Mouse (Mus musculus) lung, postnatal 0 days (tissue): ENCODE data around the gene H2-Eb1. TPM values are rescaled to one million over a fixed set of nuclear protein-coding genes. Genes with fewer than 3 reads are reported as not detected.
A peak's percentile ranks its signal among the peaks of the same experiment; 100 is the strongest.

Experiments
- ATAC-seq: fragments of 200-750 bp; cut with Nextera tagmentation; 2 replicates; pipeline ENCODE4 v1.8.0; 2017; ENCODE audit warnings: moderate library complexity
- DNase-seq: peaks from one replicate; pipeline ENCODE4 v3.0.0-alpha.2; 2016; ENCODE audit warnings: low spot score
- H3K27ac ChIP-seq: fragments of 300-500 bp; sonication (generic); 2 replicates; pipeline ENCODE4 v1.5.1; 2014; ENCODE audit warnings: antibody characterized with exemption, mild to moderate bottlenecking, low read length, mixed read lengths
- H3K27me3 ChIP-seq: fragments of 300-500 bp; sonication (generic); replicated peaks from 2 replicates; pipeline ENCODE4 v1.6.1; 2014; ENCODE audit warnings: low read length, mixed read lengths; ENCODE audit not compliant: insufficient read depth
- H3K36me3 ChIP-seq: fragments of 300-500 bp; sonication (generic); 2 replicates; pipeline ENCODE4 v1.6.1; 2014; ENCODE audit warnings: low read length, mixed read lengths; ENCODE audit not compliant: insufficient read depth
- H3K4me1 ChIP-seq: fragments of 300-500 bp; sonication (generic); 2 replicates; pipeline ENCODE4 v1.6.1; 2014; ENCODE audit warnings: antibody characterized with exemption, low read depth, low read length, mixed read lengths; ENCODE audit not compliant: insufficient read depth
- H3K4me2 ChIP-seq: fragments of 300-500 bp; sonication (generic); replicated peaks from 2 replicates; pipeline ENCODE4 v1.6.1; 2014; ENCODE audit warnings: low read depth, mild to moderate bottlenecking, low read length, moderate library complexity, mixed read lengths
- H3K4me3 ChIP-seq: fragments of 300-500 bp; sonication (generic); 2 replicates; pipeline ENCODE4 v1.5.1; 2014; ENCODE audit warnings: low read depth, low read length
- H3K9ac ChIP-seq: fragments of 300-500 bp; sonication (generic); replicated peaks from 2 replicates; pipeline ENCODE4 v1.6.1; 2014; ENCODE audit warnings: low read depth, mild to moderate bottlenecking
- H3K9me3 ChIP-seq: fragments of 300-500 bp; sonication (generic); 2 replicates; pipeline ENCODE4 v1.6.1; 2016; ENCODE audit warnings: low read length, mixed read lengths
- CTCF ChIP-seq: IDR thresholded peaks from 2 replicates; pipeline ENCODE4 v1.5.1; 2016; ENCODE audit warnings: antibody characterized with exemption, mild to moderate bottlenecking
- EP300 ChIP-seq: IDR thresholded peaks from 2 replicates; pipeline ENCODE4 v1.6.1; 2016; ENCODE audit warnings: antibody characterized with exemption, mild to moderate bottlenecking, control low read depth
- WGBS: fragments of 180-500 bp; shearing (Covaris S2); extraction: QIAGEN DNeasy Blood & Tissue Kit; methylation state at CpG from one replicate; pipeline ENCODE4 v1.1.7; 2014; 5-methylcytosine and 5-hydroxymethylcytosine counted together
- polyA plus RNA-seq: library from polyadenylated mRNA; unstranded; fragments of >200 nt; fragmentation: Nextera tagmentation; extraction: Ambion mirVana; gene quantifications from 2 replicates; pipeline ENCODE4 v1.2.1, GENCODE M21; 2015

Gene H2-Eb1
- polyA plus RNA-seq, result 11.9 and 12.6 TPM in 2 replicates

DNA sequence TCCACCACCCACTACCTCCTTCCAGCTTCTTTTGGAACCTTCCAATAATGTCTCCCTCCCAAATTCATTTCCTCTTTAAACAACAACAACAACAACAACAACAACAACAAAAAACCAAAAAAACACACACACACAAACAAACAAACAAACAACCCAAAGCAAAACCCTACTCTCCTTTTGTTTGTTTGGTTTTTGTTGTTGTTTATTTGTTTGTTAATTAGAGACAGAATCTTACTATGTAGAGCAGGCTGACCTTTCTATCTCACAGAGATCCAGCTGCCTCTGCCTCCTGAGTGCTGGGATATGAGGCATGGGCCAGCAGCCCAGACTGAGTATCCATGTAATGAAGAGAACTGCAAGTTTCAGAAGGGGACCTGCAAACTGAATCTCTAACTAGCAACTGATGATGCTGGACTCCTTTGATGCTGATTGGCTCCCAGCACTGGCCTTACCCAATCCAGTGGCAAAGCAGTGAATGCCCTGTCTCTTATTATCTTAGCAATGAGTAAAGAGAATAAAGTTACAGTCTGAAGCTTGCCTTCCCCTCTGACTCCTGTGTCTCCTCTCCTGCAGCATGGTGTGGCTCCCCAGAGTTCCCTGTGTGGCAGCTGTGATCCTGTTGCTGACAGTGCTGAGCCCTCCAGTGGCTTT, at the start of gene H2-Eb1:
Gene H2-Eb1, plus strand, starts transcription at position 488 of the 651 bp plus-strand sequence.
- Histone ChIP-seq H3K9me3 (no peaks in the 10 kb centered on the region), H3K4me1 (no peaks in the 10 kb centered on the region), H3K36me3 (no peaks in the 10 kb centered on the region), H3K4me2 (no peak within 1 kb of the TSS), H3K9ac (no peak within 1 kb of the TSS), H3K27ac (no peak within 1 kb of the TSS), H3K27me3 (no peaks in the 10 kb centered on the region), H3K4me3 (no peak within 1 kb of the TSS)
- DNase-seq, result peak; percentile 92
- TF ChIP-seq CTCF (no peak), EP300 (no peak)
- ATAC-seq, result peak; percentile 88

DNA sequence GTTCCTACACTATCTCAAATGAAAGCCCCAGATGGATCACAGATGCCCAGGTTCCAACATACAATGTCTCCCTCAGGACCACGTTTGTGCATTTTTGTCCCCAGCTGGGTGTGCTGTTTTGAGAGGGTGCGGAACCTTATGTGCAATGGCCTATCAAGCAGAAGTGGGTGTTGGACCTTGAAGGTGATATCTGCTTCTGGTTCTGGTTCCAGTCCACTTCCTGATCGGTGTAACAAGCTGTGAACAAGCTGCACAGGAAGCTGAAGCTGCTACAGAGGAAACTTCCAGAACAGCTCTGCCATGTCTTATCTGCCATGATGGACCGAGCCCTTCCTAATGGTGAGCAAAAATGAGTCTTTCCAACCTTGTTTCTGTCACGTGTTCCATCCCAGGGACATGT, 49.2 kb upstream of the H2-Eb1 start:
- DNase-seq (no peak), ATAC-seq (no peak)
- no peak overlapping the region for H3K27ac ChIP-seq
- H3K4me2 ChIP-seq, result no peak overlapping the region
- TF ChIP-seq CTCF (no peak), EP300 (no peak)
- no peaks in the 10 kb centered on the region; the same call in 1 of the 2 replicates for H3K27me3 ChIP-seq
- no peaks in the 10 kb centered on the region for H3K36me3 ChIP-seq
- H3K4me1 ChIP-seq, result no peaks in the 10 kb centered on the region
- 74% methylated on average over 5 of the region's 5 CpGs for WGBS
- H3K4me3 ChIP-seq, result no peak overlapping the region
- no peaks in the 10 kb centered on the region for H3K9me3 ChIP-seq
- H3K9ac ChIP-seq, result no peak overlapping the region

DNA sequence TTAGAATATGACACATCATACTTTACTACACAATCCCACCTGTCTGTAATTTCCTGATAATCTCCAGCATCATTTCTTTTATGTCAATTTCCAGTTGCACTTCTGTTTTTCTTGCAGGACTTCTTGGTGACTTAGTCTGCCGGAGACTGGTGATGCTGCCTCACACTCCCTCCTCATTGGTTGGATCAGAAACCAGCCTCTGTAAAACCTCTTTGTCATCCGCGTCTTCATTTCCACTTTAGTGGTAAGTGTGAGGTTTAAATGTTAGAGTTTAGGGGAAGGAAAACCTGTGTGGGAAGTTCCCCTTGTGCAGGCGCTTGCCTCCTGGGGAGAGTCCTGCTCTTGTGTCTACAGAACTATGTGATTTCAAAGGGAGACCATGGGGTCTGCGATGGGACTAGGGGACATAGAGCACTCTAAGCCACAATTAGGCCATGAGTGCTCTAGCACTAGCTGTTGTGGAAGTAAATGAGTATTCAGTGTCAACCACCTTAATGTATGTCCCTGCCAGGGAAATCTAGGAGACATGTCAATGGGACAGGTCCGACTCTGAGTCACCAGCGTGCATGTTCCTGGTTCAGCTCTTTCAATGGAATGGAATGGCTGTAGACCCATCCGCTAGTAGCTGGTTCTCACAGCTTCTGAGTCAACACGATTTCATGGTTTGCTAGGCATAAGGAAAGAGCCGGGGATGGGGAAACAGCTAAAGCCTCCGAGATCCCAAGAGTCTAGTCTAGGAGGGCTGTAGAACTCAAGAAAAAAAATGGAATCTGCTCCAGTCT, 47.9 kb upstream of the H2-Eb1 start, which contains the start of gene H2-Ab1:
Gene H2-Ab1, plus strand, starts transcription at position 96 of the 782 bp plus-strand sequence.
- Histone ChIP-seq H3K9me3 (no peaks in the 10 kb centered on the region), H3K4me2 (no peak within 1 kb of the TSS), H3K4me3 (no peak within 1 kb of the TSS), H3K27ac (no peak within 1 kb of the TSS), H3K9ac (no peak within 1 kb of the TSS), H3K27me3 (peaks cover 6% of the 10 kb centered on the region; the same call in 1 of the 2 replicates), H3K4me1 (no peaks in the 10 kb centered on the region), H3K36me3 (no peaks in the 10 kb centered on the region)
- ATAC-seq (peak; percentile 50; the same call in 1 of the 2 replicates), DNase-seq (peak; percentile 62)
- no peak for TF ChIP-seq CTCF
- no peak for TF ChIP-seq EP300
- 68% methylated on average over 11 of the region's 11 CpGs for WGBS

DNA sequence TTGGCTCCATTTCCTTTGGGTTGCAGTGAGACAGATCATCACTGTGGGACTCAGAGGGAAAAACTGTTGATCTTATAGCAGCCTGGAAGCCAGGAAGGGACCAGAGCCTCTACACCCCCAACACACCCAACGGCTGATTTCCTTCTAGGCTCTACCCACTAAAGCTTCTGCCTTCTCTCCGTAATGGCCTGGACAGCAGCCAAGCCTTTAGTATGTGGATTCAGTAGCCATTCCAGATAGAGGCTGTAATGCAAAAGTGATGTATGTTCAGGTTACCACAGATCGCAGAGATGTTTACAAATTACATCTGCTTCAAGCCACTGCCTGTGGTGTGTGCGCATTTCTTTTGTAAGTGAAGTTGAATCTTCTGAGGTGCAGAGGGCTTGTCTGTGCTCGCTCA, 45.1 kb upstream of the H2-Eb1 start:
- Histone ChIP-seq H3K27ac (no peak overlapping the region), H3K9ac (no peak overlapping the region), H3K9me3 (no peaks in the 10 kb centered on the region), H3K4me3 (no peak overlapping the region), H3K36me3 (no peaks in the 10 kb centered on the region), H3K4me1 (peaks cover 6% of the 10 kb centered on the region), H3K4me2 (no peak overlapping the region), H3K27me3 (peaks cover 21% of the 10 kb centered on the region)
- ATAC-seq, result no peak
- TF ChIP-seq CTCF, result no peak
- TF ChIP-seq EP300, result no peak
- WGBS, result 35% methylated on average over 5 of the region's 5 CpGs
- no peak for DNase-seq

DNA sequence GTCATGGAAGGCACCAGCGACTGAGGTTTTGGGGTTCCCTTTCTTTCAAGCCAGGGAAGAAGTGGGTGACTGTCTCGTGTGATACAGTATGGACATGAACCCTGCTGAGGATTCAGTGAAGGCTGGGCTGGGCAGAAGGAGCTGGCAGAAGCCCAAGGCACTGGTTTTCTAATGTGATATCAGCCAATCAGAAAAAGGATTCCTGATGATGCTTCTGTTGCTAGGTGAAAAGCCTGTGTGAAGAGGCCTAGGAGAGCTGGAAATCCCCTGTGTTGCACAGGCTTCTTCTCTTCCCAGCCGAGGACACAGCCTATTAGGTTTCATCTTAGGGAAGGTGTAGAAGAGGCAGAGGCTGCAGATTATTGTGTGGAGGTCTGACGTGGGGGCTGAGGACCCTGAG, 44.2 kb upstream of the H2-Eb1 start:
- WGBS, result 22% methylated on average over 4 of the region's 4 CpGs
- ATAC-seq (peak; percentile 56), DNase-seq (peak; percentile 86)
- H3K4me2 ChIP-seq, result no peak overlapping the region
- no peaks in the 10 kb centered on the region for H3K36me3 ChIP-seq
- H3K27ac ChIP-seq, result no peak overlapping the region
- H3K4me3 ChIP-seq, result no peak overlapping the region
- TF ChIP-seq EP300 (no peak), CTCF (no peak)
- peaks cover 6% of the 10 kb centered on the region for H3K4me1 ChIP-seq
- H3K9ac ChIP-seq, result no peak overlapping the region
- H3K9me3 ChIP-seq, result no peaks in the 10 kb centered on the region
- H3K27me3 ChIP-seq, result peaks cover 21% of the 10 kb centered on the region

- Histone ChIP-seq H3K4me3 (peak overlapping the region; percentile 38), H3K27me3 (peaks cover 21% of the 10 kb centered on the region), H3K4me1 (peaks cover 6% of the 10 kb centered on the region), H3K9ac (no peak overlapping the region), H3K27ac (no peak overlapping the region), H3K9me3 (no peaks in the 10 kb centered on the region), H3K36me3 (no peaks in the 10 kb centered on the region), H3K4me2 (peak overlapping the region; percentile 62)
- DNase-seq, result peak; percentile 86
- WGBS, result 3% methylated on average over 8 of the region's 8 CpGs
- TF ChIP-seq EP300 (no peak), CTCF (no peak)
- ATAC-seq, result peak; percentile 88
These were observed 42.6 kb upstream of the H2-Eb1 start for GRCm38 (mm10) chr17:34263068-34263467.
